Mouse (Mus musculus) heart, embryonic 16.5 days (tissue): ENCODE measurements at regions not wholly inside any gene's neighbourhood (a gene's known extent, or its start where the extent isn't known, plus 50 kb on each side); places are given as distances from the start of the nearest gene placed in this dataset.

Experiments
- ATAC-seq: fragments of 200-750 bp; cut with Nextera tagmentation; replicated peaks from 2 replicates; pipeline ENCODE4 v1.8.0; 2017; ENCODE audit warnings: moderate number of reproducible peaks; ENCODE audit not compliant: insufficient read depth, low FRiP score; ENCODE audit errors: extremely low read depth
- H3K27ac ChIP-seq: fragments of 300-500 bp; sonication (generic); 2 replicates; pipeline ENCODE4 v1.5.1; 2014; ENCODE audit warnings: mild to moderate bottlenecking, low read length, control low read depth, moderate library complexity
- H3K27me3 ChIP-seq: fragments of 300-500 bp; sonication (generic); 2 replicates; pipeline ENCODE4 v1.6.1; 2014; ENCODE audit warnings: low read length, mixed read lengths; ENCODE audit not compliant: control insufficient read depth, insufficient read depth
- H3K36me3 ChIP-seq: fragments of 300-500 bp; sonication (generic); 2 replicates; pipeline ENCODE4 v1.6.1; 2014; ENCODE audit not compliant: control insufficient read depth, insufficient read depth
- H3K4me1 ChIP-seq: fragments of 300-500 bp; sonication (generic); 2 replicates; pipeline ENCODE4 v1.6.1; 2014; ENCODE audit warnings: low read length, mixed read lengths; ENCODE audit not compliant: control insufficient read depth, insufficient read depth
- H3K4me2 ChIP-seq: fragments of 300-500 bp; sonication (generic); 2 replicates; pipeline ENCODE4 v1.6.1; 2014; ENCODE audit warnings: low read depth, mild to moderate bottlenecking, control low read depth, low read length
- H3K4me3 ChIP-seq: fragments of 300-500 bp; sonication (generic); 2 replicates; pipeline ENCODE4 v1.5.1; 2014; ENCODE audit warnings: mild to moderate bottlenecking, control low read depth, low read length
- H3K9ac ChIP-seq: fragments of 300-500 bp; sonication (generic); 2 replicates; pipeline ENCODE4 v1.6.1; 2014; ENCODE audit warnings: low read length, control low read depth
- H3K9me3 ChIP-seq: fragments of 300-500 bp; sonication (generic); replicated peaks from 2 replicates; pipeline ENCODE4 v1.6.1; 2016; ENCODE audit warnings: low read length; ENCODE audit not compliant: control insufficient read depth
- WGBS: fragments of 180-500 bp; shearing (Covaris S2); extraction: QIAGEN DNeasy Blood & Tissue Kit; methylation state at CpG from one replicate; pipeline ENCODE4 v1.1.7; 2014; 5-methylcytosine and 5-hydroxymethylcytosine counted together

GRCm38 (mm10) chr4:35394821-35395582, 169.0 kb upstream of the C9orf72 start:
- Histone ChIP-seq H3K4me1 (no peaks in the 10 kb centered on the region), H3K36me3 (no peaks in the 10 kb centered on the region), H3K27me3 (no peaks in the 10 kb centered on the region), H3K9me3 (no peaks in the 10 kb centered on the region), H3K9ac (no peak overlapping the region), H3K4me3 (no peak overlapping the region), H3K27ac (no peak overlapping the region), H3K4me2 (no peak overlapping the region)
- ATAC-seq: no peak
- WGBS: 72% methylated on average over 16 of the region's 16 CpGs

GRCm38 (mm10) chr4:35375791-35376190, 149.8 kb upstream of the C9orf72 start:
- 56% methylated on average over 4 of the region's 4 CpGs for WGBS
- H3K9me3 ChIP-seq: no peaks in the 10 kb centered on the region
- no peaks in the 10 kb centered on the region for H3K27me3 ChIP-seq
- ATAC-seq: no peak
- no peak overlapping the region for H3K4me2 ChIP-seq
- no peak overlapping the region for H3K4me3 ChIP-seq
- no peak overlapping the region for H3K27ac ChIP-seq
- no peaks in the 10 kb centered on the region for H3K36me3 ChIP-seq
- no peak overlapping the region for H3K9ac ChIP-seq
- no peaks in the 10 kb centered on the region for H3K4me1 ChIP-seq

DNA sequence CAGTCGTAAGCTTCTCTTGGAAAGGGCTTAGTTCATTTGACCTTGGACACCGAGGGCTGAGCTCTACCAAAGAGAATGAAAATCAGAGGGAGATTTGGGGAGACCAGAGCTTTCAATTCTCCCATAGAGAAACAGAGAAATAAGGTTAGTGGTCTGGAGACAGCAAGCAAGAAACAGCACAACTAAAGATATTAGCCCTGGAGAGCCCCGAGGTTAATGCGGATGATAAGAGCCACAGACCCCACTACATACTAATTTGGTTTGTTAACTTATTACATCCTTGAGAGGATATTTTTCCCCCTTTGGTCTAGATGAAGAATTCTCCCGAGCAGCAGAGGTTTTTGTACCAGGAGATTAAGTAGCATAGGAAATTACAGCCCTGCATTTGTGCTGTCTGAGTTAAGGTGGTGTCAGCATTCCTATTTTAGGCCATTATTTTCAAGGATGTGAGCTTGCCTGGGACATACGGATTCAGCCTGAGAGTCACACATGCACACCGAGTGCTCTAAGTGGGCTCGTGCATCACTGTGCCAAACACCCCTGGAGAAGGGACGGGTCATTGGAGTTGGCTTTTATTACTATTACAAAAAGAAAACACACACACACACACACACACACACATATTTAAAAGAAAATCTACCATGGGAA, 147.4 kb upstream of the C9orf72 start:
- Histone ChIP-seq H3K27me3 (no peaks in the 10 kb centered on the region), H3K36me3 (no peaks in the 10 kb centered on the region), H3K4me1 (no peaks in the 10 kb centered on the region), H3K4me2 (peak overlapping the region; percentile 39; the same call in 1 of the 2 replicates), H3K9me3 (no peaks in the 10 kb centered on the region), H3K4me3 (no peak overlapping the region), H3K27ac (no peak overlapping the region), H3K9ac (no peak overlapping the region)
- 53% methylated on average over 9 of the region's 9 CpGs for WGBS
- no peak for ATAC-seq

GRCm38 (mm10) chr4:35372528-35373212, 146.7 kb upstream of the C9orf72 start:
- Histone ChIP-seq H3K4me1 (no peaks in the 10 kb centered on the region), H3K4me3 (no peak overlapping the region), H3K27me3 (no peaks in the 10 kb centered on the region), H3K9me3 (no peaks in the 10 kb centered on the region), H3K36me3 (no peaks in the 10 kb centered on the region), H3K9ac (no peak overlapping the region), H3K4me2 (peak overlapping the region; percentile 39; the same call in 1 of the 2 replicates), H3K27ac (no peak overlapping the region)
- ATAC-seq: no peak
- 27% methylated on average over 8 of the region's 8 CpGs for WGBS

DNA sequence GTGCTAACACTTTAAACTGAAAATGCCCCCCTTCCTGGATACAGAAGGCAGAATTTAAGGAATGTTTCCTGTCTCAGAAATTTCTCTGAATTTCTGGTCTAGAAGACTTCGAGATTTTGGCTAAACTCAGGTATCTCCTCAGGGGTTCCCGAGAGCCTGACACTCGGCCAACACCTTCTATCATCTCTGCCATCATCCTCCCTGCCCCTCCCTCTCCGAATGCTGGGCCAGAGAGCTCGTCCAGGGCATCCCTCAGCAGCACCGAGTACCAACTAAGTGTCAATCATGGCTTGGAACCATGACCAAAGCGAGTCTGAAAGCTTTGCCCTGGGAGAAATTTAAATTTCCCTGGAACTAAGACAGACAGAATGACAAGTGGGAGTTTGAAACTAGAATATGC, 138.2 kb upstream of the C9orf72 start:
- no peak overlapping the region for H3K4me3 ChIP-seq
- WGBS: 57% methylated on average over 7 of the region's 7 CpGs
- H3K9ac ChIP-seq: no peak overlapping the region
- H3K4me2 ChIP-seq: no peak overlapping the region
- H3K36me3 ChIP-seq: no peaks in the 10 kb centered on the region
- no peaks in the 10 kb centered on the region for H3K27me3 ChIP-seq
- H3K27ac ChIP-seq: no peak overlapping the region
- ATAC-seq: no peak
- H3K4me1 ChIP-seq: no peaks in the 10 kb centered on the region
- H3K9me3 ChIP-seq: no peaks in the 10 kb centered on the region

DNA sequence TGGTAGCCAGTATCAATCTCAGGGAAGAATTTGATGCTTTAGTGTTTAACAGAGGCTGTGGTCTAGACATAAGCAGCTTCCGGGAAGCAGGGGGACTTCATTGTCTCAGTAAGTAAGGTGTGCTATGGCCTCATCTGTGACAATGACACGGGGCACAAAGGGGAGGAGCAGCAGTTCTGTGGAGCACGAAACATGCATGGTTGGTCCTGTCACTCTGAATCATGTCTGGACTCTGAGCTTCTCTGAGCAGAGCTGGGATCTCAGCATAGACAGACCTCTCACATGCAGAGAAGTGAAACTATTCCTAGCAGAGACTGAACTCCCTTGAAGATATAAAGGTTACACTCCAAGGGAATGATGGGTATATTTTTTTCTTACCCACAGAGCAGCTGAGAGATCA, 136.2 kb upstream of the C9orf72 start:
- Histone ChIP-seq H3K4me1 (no peaks in the 10 kb centered on the region), H3K27me3 (no peaks in the 10 kb centered on the region), H3K4me2 (no peak overlapping the region), H3K36me3 (no peaks in the 10 kb centered on the region), H3K9ac (no peak overlapping the region), H3K4me3 (no peak overlapping the region), H3K9me3 (no peaks in the 10 kb centered on the region), H3K27ac (no peak overlapping the region)
- 72% methylated on average over 3 of the region's 3 CpGs for WGBS
- no peak for ATAC-seq

GRCm38 (mm10) chr4:35359376-35359775, 133.4 kb upstream of the C9orf72 start:
- Histone ChIP-seq H3K27me3 (no peaks in the 10 kb centered on the region), H3K4me1 (peaks cover 3% of the 10 kb centered on the region), H3K9me3 (no peaks in the 10 kb centered on the region), H3K36me3 (no peaks in the 10 kb centered on the region), H3K4me2 (no peak overlapping the region), H3K9ac (no peak overlapping the region), H3K27ac (no peak overlapping the region), H3K4me3 (no peak overlapping the region)
- WGBS: 84% methylated on average over 3 of the region's 3 CpGs
- ATAC-seq: no peak

GRCm38 (mm10) chr4:35356904-35357563, 131.1 kb upstream of the C9orf72 start:
- no peak overlapping the region for H3K9ac ChIP-seq
- no peak overlapping the region for H3K27ac ChIP-seq
- no peak overlapping the region for H3K4me3 ChIP-seq
- 72% methylated on average over 12 of the region's 12 CpGs for WGBS
- H3K36me3 ChIP-seq: no peaks in the 10 kb centered on the region
- ATAC-seq: no peak
- H3K27me3 ChIP-seq: no peaks in the 10 kb centered on the region
- H3K4me2 ChIP-seq: no peak overlapping the region
- H3K9me3 ChIP-seq: no peaks in the 10 kb centered on the region
- peaks cover 3% of the 10 kb centered on the region for H3K4me1 ChIP-seq

GRCm38 (mm10) chr4:35356051-35356450, 130.1 kb upstream of the C9orf72 start:
- no peak overlapping the region for H3K27ac ChIP-seq
- no peak overlapping the region for H3K9ac ChIP-seq
- H3K27me3 ChIP-seq: no peaks in the 10 kb centered on the region
- no peaks in the 10 kb centered on the region for H3K9me3 ChIP-seq
- ATAC-seq: no peak
- WGBS: 35% methylated on average over 6 of the region's 6 CpGs
- H3K4me2 ChIP-seq: no peak overlapping the region
- peaks cover 3% of the 10 kb centered on the region for H3K4me1 ChIP-seq
- H3K36me3 ChIP-seq: no peaks in the 10 kb centered on the region
- H3K4me3 ChIP-seq: no peak overlapping the region
